Mouse (Mus musculus): Measurements from ENCODE around the gene Orm2. TPM values are rescaled to one million over a fixed set of nuclear protein-coding genes. Genes with fewer than 3 reads are reported as not detected.

The Orm2 gene
- polyA plus RNA-seq, 1 experiment from 2014 or later: not detected

- H3K36me3 ChIP-seq (ENCODE audit: control insufficient read depth, insufficient read depth, low read length): peaks cover 5% of the 10 kb centered on the region; the same call in 1 of the 2 replicates
- no peak overlapping the region for H3K4me3 ChIP-seq (ENCODE audit: low read depth, low read length)
- H3K4me2 ChIP-seq: peak overlapping the region; percentile 37
- 51% methylated on average over 8 of the region's 8 CpGs for WGBS
- DNase-seq (ENCODE audit: low spot score) (no peak), ATAC-seq (replicated peaks; ENCODE audit: low FRiP score) (no peak)
- no peaks in the 10 kb centered on the region for H3K9me3 ChIP-seq (ENCODE audit: control insufficient read depth, low read length)
- H3K4me1 ChIP-seq (replicated peaks; ENCODE audit: control insufficient read depth, insufficient read depth, low read length): peaks cover 52% of the 10 kb centered on the region
- H3K27me3 ChIP-seq (replicated peaks; ENCODE audit: control insufficient read depth, insufficient read depth, low read length): no peaks in the 10 kb centered on the region
- peak overlapping the region; percentile 14; the same call in 1 of the 2 replicates for H3K9ac ChIP-seq (ENCODE audit: low read depth, low read length)
- peak overlapping the region; percentile 64 for H3K27ac ChIP-seq (ENCODE audit: low read depth, low read length)
Observed at GRCm38 (mm10) chr4:63399691-63400270, 37.5 kb downstream of the Orm2 start.

DNA sequence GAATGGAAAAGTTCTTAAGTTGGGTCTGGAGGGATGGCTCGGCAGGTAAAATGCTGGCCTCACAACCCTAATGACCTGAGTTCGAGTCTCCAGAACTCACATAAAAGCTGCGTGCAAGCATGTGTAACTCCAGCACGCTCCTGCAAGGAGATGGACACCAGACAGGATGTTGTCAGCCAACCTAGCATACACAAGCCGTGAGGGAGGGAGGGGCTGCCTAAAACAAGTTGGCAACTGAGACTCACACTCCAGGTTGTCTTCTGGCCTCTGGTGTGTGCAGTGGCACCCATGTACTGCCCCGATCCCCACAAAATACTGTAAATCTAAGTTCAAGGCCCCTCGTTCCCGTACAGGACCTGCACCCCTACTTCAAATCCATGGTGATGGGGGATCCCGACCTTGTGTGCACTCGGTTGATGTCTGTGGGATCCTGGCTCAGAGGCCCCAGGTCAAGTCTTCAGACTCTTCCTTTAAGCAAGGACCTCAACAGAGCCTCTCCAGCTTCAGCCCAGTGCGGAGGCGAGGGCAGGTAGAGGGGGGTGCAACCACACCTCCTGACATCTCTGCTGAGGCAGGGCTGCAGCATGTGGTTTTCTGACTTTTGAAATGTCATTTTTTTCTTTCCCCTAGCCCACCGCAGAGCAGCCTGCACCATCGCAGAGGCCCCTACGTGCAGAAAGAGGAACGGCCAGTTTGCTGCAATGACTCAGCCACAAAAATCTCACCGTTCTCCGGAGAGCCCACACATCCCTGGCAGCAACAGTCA lies 38.5 kb downstream of the Orm2 start:
- DNase-seq (ENCODE audit: low spot score): no peak

DNA sequence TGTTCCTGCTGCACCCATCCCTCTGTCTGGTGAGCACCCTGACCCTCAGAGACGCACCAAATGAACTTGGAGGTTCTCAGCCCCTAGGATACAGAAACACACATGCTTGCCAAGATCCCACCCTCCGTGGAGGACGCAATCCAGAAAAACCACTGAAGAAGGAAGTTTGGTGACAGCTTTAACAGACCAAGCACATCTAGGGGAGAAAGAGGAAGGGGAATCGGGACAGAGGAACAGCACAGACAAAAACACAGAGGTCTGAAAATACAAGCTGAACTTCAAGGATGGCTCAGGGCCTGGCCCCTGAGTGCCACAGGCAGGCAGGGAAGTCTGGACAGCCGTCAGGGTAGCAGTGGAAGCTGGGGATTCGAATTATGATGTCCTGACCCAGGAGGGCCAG lies 39.4 kb downstream of the Orm2 start:
- H3K4me3 ChIP-seq (ENCODE audit: low read depth, low read length): peak overlapping the region; percentile 11; the same call in 1 of the 2 replicates
- DNase-seq (ENCODE audit: low spot score) (no peak), ATAC-seq (replicated peaks; ENCODE audit: low FRiP score) (no peak)
- no peaks in the 10 kb centered on the region for H3K27me3 ChIP-seq (replicated peaks; ENCODE audit: control insufficient read depth, insufficient read depth, low read length)
- peaks cover 3% of the 10 kb centered on the region; the same call in 1 of the 2 replicates for H3K36me3 ChIP-seq (ENCODE audit: control insufficient read depth, insufficient read depth, low read length)
- 45% methylated on average over 6 of the region's 6 CpGs for WGBS
- H3K4me1 ChIP-seq (replicated peaks; ENCODE audit: control insufficient read depth, insufficient read depth, low read length): peaks cover 63% of the 10 kb centered on the region
- peak overlapping the region; percentile 61; the same call in 1 of the 2 replicates for H3K27ac ChIP-seq (ENCODE audit: low read depth, low read length)
- no peaks in the 10 kb centered on the region for H3K9me3 ChIP-seq (ENCODE audit: control insufficient read depth, low read length)
- H3K9ac ChIP-seq (ENCODE audit: low read depth, low read length): no peak overlapping the region
- H3K4me2 ChIP-seq: peak overlapping the region; percentile 65; the same call in 1 of the 2 replicates

More for the DNA sequence above, 38.5 kb downstream of the Orm2 start:
- H3K9me3 ChIP-seq (ENCODE audit: control insufficient read depth, low read length): no peaks in the 10 kb centered on the region
- ATAC-seq (replicated peaks; ENCODE audit: low FRiP score): no peak
- peaks cover 5% of the 10 kb centered on the region; the same call in 1 of the 2 replicates for H3K36me3 ChIP-seq (ENCODE audit: control insufficient read depth, insufficient read depth, low read length)
- no peak overlapping the region for H3K27ac ChIP-seq (ENCODE audit: low read depth, low read length)
- no peak overlapping the region for H3K4me3 ChIP-seq (ENCODE audit: low read depth, low read length)
- H3K9ac ChIP-seq (ENCODE audit: low read depth, low read length): no peak overlapping the region
- WGBS: 64% methylated on average over 18 of the region's 18 CpGs
- H3K4me1 ChIP-seq (replicated peaks; ENCODE audit: control insufficient read depth, insufficient read depth, low read length): peaks cover 62% of the 10 kb centered on the region
- H3K27me3 ChIP-seq (replicated peaks; ENCODE audit: control insufficient read depth, insufficient read depth, low read length): no peaks in the 10 kb centered on the region
- H3K4me2 ChIP-seq: no peak overlapping the region

DNA sequence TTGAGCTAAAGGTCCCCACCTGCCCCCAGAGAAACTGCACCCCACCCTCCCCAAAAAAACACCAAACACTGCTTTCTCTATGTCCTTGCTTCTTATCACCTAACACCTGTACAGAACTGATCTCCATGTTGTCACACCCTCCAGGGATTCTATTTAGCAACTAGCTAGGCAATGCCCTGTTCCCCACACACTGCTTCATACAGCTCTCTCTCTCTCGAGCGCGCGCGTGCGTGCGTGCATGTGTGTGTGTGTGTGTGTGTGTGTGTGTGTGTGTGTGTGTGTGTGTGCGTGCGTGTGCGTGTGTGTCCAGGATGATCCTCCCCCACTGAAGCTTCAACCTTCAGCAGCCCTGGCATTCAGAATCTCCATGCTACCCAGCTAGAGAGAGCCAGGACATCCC lies 39.8 kb downstream of the Orm2 start:
- ATAC-seq (replicated peaks; ENCODE audit: low FRiP score) (peak; percentile 38; the same call in 1 of the 2 replicates), DNase-seq (ENCODE audit: low spot score) (no peak)
- no peaks in the 10 kb centered on the region for H3K27me3 ChIP-seq (replicated peaks; ENCODE audit: control insufficient read depth, insufficient read depth, low read length)
- H3K9ac ChIP-seq (ENCODE audit: low read depth, low read length): peak overlapping the region; percentile 28
- 0 out of 2 replicates have a peak overlapping the region, but pooled peaks have one; percentile 15 for H3K27ac ChIP-seq (ENCODE audit: low read depth, low read length)
- 84% methylated on average over 10 of the region's 10 CpGs for WGBS
- H3K4me1 ChIP-seq (replicated peaks; ENCODE audit: control insufficient read depth, insufficient read depth, low read length): peaks cover 63% of the 10 kb centered on the region
- H3K4me2 ChIP-seq: peak overlapping the region; percentile 65
- H3K36me3 ChIP-seq (ENCODE audit: control insufficient read depth, insufficient read depth, low read length): peaks cover 3% of the 10 kb centered on the region; the same call in 1 of the 2 replicates
- peak overlapping the region; percentile 43 for H3K4me3 ChIP-seq (ENCODE audit: low read depth, low read length)
- no peaks in the 10 kb centered on the region for H3K9me3 ChIP-seq (ENCODE audit: control insufficient read depth, low read length)

DNA sequence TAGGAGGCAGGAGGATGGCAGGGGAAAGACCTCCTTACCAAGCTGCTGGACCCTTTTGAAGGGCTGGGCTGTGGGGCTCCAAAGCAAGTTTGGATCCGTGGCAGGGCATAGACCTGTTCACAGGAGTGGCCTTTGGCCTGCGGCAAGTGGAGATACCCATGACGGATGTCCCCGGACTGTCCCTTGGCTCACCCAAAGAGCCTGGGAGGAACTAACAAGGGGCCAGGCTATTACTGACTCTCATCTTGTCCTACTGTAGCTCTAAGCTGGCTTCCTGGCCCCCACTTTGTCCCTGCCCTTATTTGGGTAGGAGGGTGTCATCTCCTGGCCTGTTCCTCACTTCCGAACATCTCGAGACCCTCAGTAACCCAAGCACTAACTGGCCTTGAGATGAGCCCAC lies 40.3 kb downstream of the Orm2 start:
- Histone ChIP-seq H3K36me3 (ENCODE audit: control insufficient read depth, insufficient read depth, low read length) (peaks cover 3% of the 10 kb centered on the region; the same call in 1 of the 2 replicates), H3K4me3 (ENCODE audit: low read depth, low read length) (peak overlapping the region; percentile 43), H3K9me3 (ENCODE audit: control insufficient read depth, low read length) (no peaks in the 10 kb centered on the region), H3K4me1 (replicated peaks; ENCODE audit: control insufficient read depth, insufficient read depth, low read length) (peaks cover 63% of the 10 kb centered on the region), H3K4me2 (peak overlapping the region; percentile 65), H3K9ac (ENCODE audit: low read depth, low read length) (peak overlapping the region; percentile 28), H3K27ac (ENCODE audit: low read depth, low read length) (peak overlapping the region; percentile 67), H3K27me3 (replicated peaks; ENCODE audit: control insufficient read depth, insufficient read depth, low read length) (no peaks in the 10 kb centered on the region)
- DNase-seq (ENCODE audit: low spot score) (no peak), ATAC-seq (replicated peaks; ENCODE audit: low FRiP score) (no peak)
- 49% methylated on average over 6 of the region's 6 CpGs for WGBS

DNA sequence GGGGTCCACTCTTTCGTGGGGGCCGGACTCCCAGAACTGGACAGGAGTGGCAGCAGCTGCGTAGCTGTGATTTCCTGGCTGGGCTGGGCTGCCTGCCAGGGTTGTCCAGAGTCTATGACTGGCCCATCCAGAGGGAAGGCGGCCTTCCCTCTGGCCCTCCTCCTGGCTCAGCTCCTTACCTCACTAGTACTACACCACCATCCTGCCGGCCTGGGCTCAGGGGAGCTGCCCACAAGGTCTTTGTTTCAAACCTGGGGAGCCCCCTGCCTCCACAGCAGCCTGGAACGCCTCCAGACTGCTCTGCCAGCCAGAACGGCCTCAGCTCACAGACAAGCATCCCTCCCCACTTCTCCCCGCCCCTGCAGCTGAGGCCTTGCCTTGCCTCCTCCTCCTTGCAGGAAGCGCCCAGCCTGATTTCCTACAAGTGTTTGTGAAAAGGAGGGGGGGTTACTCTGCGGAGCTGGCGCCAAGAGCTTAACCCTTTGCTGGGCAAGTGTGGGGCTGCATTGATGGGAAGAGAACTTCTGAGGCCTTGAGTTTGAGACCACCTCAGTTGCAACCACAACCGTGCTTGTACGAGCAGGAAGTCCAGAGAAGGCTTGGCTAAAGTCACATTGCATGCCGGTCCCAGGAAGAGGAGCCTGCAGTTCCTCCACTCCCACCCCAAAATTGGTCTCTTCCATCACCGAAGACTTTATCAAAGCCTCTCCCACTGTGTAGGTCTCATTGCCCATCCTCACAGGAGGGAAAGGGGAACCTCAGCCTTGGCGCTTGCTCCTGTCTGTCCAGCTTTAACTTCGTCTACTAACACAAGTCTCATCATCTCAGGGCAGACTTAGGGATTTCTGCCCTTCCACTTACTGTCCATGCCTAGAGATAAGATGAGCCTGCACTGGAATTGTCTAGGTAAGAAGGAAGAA lies 41.1 kb downstream of the Orm2 start, which contains the start of gene Akna:
Gene Akna, minus strand, starts transcription at position 315 of the 920 bp plus-strand sequence.
- peak; percentile 71 for DNase-seq (ENCODE audit: low spot score)
- ATAC-seq (replicated peaks; ENCODE audit: low FRiP score): peak; percentile 53
- WGBS: 13% methylated on average over 17 of the region's 17 CpGs

DNA sequence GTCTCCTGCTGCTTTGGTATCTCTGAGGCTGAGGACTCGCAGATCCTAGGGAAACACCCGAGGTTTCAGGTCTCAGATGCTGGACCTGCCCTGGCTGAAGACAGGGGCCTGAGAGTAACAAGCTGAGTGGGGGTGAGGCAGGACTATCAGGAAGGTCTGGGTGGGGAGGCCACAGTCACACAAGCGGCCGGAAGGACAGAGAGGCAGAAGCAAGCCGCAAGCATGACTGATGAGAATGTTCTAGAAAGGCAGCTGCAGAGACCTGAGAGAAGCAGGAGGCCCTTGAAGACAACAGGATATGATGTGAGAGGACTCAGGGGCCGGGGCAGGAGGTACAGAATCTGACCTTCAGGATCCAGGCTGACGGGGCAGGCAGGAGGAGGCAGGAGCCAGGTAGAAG lies 42.0 kb downstream of the Orm2 start:
- Histone ChIP-seq H3K27me3 (replicated peaks; ENCODE audit: control insufficient read depth, insufficient read depth, low read length) (no peaks in the 10 kb centered on the region; the same call in 1 of the 2 replicates), H3K4me2 (peak overlapping the region; percentile 65), H3K4me1 (replicated peaks; ENCODE audit: control insufficient read depth, insufficient read depth, low read length) (peaks cover 60% of the 10 kb centered on the region), H3K9me3 (ENCODE audit: control insufficient read depth, low read length) (no peaks in the 10 kb centered on the region), H3K36me3 (ENCODE audit: control insufficient read depth, insufficient read depth, low read length) (no peaks in the 10 kb centered on the region), H3K9ac (ENCODE audit: low read depth, low read length) (no peak overlapping the region), H3K27ac (ENCODE audit: low read depth, low read length) (0 out of 2 replicates have a peak overlapping the region, but pooled peaks have one; percentile 7), H3K4me3 (ENCODE audit: low read depth, low read length) (no peak overlapping the region)
- no peak for DNase-seq (ENCODE audit: low spot score)
- ATAC-seq (replicated peaks; ENCODE audit: low FRiP score): no peak
- WGBS: 53% methylated on average over 7 of the region's 7 CpGs

More for the DNA sequence above, 41.1 kb downstream of the Orm2 start, which contains the start of gene Akna:
- H3K27me3 ChIP-seq (replicated peaks; ENCODE audit: control insufficient read depth, insufficient read depth, low read length): no peaks in the 10 kb centered on the region
- peak within 1 kb of the TSS; percentile 65 for H3K4me2 ChIP-seq
- no peaks in the 10 kb centered on the region for H3K9me3 ChIP-seq (ENCODE audit: control insufficient read depth, low read length)
- H3K9ac ChIP-seq (ENCODE audit: low read depth, low read length): peak within 1 kb of the TSS; percentile 28
- peaks cover under 1% of the 10 kb centered on the region; the same call in 1 of the 2 replicates for H3K36me3 ChIP-seq (ENCODE audit: control insufficient read depth, insufficient read depth, low read length)
- H3K4me3 ChIP-seq (ENCODE audit: low read depth, low read length): peak within 1 kb of the TSS; percentile 43
- H3K27ac ChIP-seq (ENCODE audit: low read depth, low read length): peak within 1 kb of the TSS; percentile 67
- peaks cover 63% of the 10 kb centered on the region for H3K4me1 ChIP-seq (replicated peaks; ENCODE audit: control insufficient read depth, insufficient read depth, low read length)

GRCm38 (mm10) chr4:63405051-63405450 lies 42.8 kb downstream of the Orm2 start:
- Histone ChIP-seq H3K27ac (ENCODE audit: low read depth, low read length) (0 out of 2 replicates have a peak overlapping the region, but pooled peaks have one; percentile 7), H3K4me1 (replicated peaks; ENCODE audit: control insufficient read depth, insufficient read depth, low read length) (peaks cover 56% of the 10 kb centered on the region), H3K4me2 (no peak overlapping the region; the same call in 1 of the 2 replicates), H3K36me3 (ENCODE audit: control insufficient read depth, insufficient read depth, low read length) (no peaks in the 10 kb centered on the region), H3K4me3 (ENCODE audit: low read depth, low read length) (no peak overlapping the region), H3K9me3 (ENCODE audit: control insufficient read depth, low read length) (no peaks in the 10 kb centered on the region), H3K27me3 (replicated peaks; ENCODE audit: control insufficient read depth, insufficient read depth, low read length) (no peaks in the 10 kb centered on the region; the same call in 1 of the 2 replicates), H3K9ac (ENCODE audit: low read depth, low read length) (no peak overlapping the region)
- DNase-seq (ENCODE audit: low spot score) (no peak), ATAC-seq (replicated peaks; ENCODE audit: low FRiP score) (0 out of 2 replicates have a peak, but pooled peaks have one; percentile 12)
- 24% methylated on average over 7 of the region's 7 CpGs for WGBS
